ENCODE assay signal across 24 mouse cellular contexts in genomic region chr8:80478156-80478555, GRCm38 (mm10). TPM values are rescaled to one million over a fixed set of nuclear protein-coding genes. Genes with fewer than 3 reads are reported as not detected.
"Had no signal": no experiment of that assay in that cellular context is flagged by ENCODE, and none has a peak within 500 bp of the region (broad histone marks: within the 10 kb centered on the region; RNA-seq: fewer than 3 reads in every experiment).

No protein-coding gene starts in this region.

- ATAC-seq: hindbrain, postnatal 0 days; intestine, embryonic 15.5 days; intestine, postnatal 0 days had no signal

- DNase-seq: gastrocnemius, postnatal 14 days; gastrocnemius, postnatal 36 days; heart, adult 11 months; heart, adult 2 months; heart, postnatal 14 days; heart, postnatal 36 days; kidney, adult 18-20 months; kidney, adult 8-10 months; kidney, postnatal 10 days; kidney, postnatal 25 days; kidney, postnatal 4 days; liver; liver, embryonic 13.5 days had no signal

RNA-seq across cellular contexts. Expression of gene Gypa, which starts 15.4 kb away (rescaled TPM):
- total RNA-seq: gastrocnemius, adult 18-20 months; gastrocnemius, adult 8-10 months; gastrocnemius, postnatal 36 days; layer of hippocampus, adult 2 months; layer of hippocampus, postnatal 10 days; layer of hippocampus, postnatal 25 days; left cerebral cortex, adult 2 months; left cerebral cortex, postnatal 36 days had no signal
- polyA plus RNA-seq: gonadal fat pad, adult 2 months had no signal
